Mouse (Mus musculus): ENCODE data around the gene Timeless. TPM values are rescaled to one million over a fixed set of nuclear protein-coding genes. Genes with fewer than 3 reads are reported as not detected.

The Timeless gene
- 6.6 and 6.7 TPM in 2 replicates for polyA plus RNA-seq (2012; rRNA removed)

DNA sequence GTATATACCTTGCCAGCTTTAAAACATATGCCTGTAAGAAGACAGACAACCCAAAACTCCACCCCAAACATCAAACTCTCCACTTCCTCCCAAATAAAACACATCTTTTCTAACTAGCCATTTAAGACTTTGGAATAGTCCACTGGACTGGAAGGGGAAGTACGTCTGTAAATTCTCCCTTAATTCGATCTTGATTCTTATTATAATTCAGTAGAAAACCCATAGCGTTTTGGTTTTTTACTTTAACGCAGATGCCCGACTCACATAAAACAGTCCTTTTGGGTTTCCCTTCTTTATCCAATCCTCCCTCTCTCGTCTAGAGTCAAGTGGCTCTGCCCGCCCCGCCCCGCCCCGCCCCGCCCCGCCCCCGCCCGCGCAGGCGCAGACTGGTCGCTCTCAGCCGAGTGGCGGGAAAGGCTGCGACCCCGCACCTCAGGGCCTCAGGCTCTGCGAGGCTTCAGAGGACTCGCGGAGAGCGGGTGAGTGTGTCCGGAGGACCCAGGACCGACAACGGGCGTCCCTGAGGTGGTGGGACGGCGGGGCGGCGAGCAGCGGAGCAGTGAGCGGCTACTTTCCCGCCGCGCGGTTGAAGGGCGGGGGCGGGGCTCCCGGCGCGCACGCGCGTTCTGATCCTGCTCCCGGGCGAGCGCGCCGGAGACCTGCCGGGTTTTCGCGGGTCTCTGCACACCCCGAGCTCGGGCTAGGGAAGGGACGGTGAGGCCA is at the start of gene Timeless:
Gene Timeless, plus strand, starts transcription at position 369 of the 723 bp plus-strand sequence.

GRCm38 (mm10) chr10:128194024-128194550 is 37.8 kb upstream of the Timeless start, which contains the start of gene Gls2:
Gene Gls2 (plus strand): TSS chr10:128194457.

GRCm38 (mm10) chr10:128211390-128212108 is 20.3 kb upstream of the Timeless start, which contains the start of gene Spryd4:
Gene Spryd4 (minus strand): TSS chr10:128211807.

DNA sequence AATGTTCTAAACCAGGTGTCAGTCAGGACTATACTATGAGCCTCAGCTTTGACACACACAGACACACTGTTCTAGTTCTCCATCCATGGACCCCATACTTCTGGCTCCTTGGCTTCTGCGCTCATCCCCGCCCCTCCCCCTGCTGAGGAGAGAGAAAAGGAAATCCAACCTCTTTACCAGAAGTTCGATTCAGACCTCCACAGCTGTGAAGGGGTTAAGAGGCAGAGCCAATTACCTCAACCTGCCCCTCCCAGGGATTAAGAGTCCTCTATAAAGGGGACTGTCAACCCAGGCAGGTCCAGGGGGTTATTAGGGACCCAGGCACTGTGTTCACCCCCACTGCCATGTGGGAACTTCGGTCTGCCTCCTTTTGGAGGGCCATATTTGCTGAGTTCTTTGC is 6.3 kb upstream of the Timeless start, which contains the start of gene Mip:
Gene Mip, plus strand, starts transcription at position 301 of the 400 bp plus-strand sequence.

GRCm38 (mm10) chr10:128253677-128254255 is 21.9 kb downstream of the Timeless start, which contains the start of gene Apon:
Gene Apon (plus strand): TSS chr10:128254096.

DNA sequence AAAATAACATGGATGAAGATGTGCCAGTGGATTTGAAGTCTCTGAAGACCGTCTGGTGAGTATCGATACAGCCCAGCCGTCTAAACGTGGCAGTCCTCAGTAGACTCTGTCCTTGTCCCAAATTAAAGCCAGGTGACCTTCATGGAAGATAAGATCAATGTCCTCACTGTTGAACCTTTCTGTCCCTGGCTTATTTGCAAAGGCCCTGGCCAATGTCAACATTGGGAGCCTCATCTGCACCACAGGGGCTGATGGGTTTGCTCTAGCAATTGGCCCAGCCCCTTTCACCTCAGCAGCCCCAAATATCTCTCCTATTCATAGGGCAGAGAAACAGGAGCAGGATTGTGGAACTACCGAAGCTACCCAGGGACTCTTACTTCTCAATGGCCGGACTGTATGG is 36.5 kb downstream of the Timeless start, which contains the start of gene Apof:
Gene Apof, plus strand, starts transcription at position 301 of the 400 bp plus-strand sequence.

DNA sequence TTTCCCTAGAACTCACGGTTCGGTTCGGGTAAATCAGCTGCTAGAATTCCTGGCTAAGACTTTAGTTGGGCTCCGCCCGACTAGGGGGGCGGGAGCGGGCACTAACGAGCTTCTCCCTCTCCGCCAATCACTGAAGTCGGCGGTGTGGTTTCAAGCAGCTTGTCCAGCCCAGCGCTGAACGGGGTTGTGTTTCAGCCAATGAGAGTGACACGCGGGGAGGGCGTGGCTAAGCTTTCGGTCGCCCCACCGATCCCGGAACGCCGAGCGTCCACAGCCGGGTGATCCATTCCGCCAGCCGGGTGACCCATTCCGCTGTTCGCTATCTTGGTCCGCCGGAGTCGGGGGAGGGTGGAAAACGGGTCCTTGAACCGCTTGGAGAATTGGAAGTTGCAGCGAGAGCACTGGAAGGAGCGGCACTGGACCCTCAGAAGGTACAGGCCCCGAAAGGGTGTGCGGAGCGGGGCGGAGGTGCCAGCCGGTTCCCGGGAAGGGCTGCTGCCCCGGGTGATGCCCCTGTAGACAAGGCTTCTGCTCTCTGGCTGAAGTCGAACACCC is 38.5 kb downstream of the Timeless start, which contains the start of gene Stat2:
Gene Stat2, plus strand, starts transcription at position 273 of the 555 bp plus-strand sequence.

DNA sequence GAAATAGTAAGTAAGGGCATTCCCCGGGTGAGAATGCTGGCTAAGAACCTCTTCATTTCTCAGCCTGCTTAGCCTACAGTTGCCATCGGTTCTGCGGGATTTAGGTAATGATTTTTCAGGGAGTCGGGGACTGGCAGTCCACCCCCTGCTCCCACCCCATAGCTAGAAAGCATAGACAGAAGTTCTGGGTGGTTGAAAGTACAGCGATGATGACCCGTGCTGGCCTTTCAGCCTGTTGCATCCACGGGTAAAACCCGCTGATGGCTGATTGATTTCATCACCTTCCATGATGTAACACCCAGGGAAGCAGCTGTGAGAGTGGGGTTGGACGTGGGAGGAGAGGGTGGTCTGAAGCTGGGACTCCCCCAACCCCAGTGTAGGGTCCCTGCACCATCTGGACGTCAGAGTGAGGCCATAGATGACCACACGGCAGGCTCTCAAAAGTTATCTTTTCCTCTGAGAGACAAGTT is 66.9 kb downstream of the Timeless start, which contains the start of gene Il23a:
Gene Il23a, minus strand, starts transcription at position 51 of the 470 bp plus-strand sequence.

Other genes starting within 250 kb of the Timeless start
- gene Hsd17b6, start 224.5 kb upstream of the Timeless start, polyA plus RNA-seq (2012; rRNA removed), result 9.3 and 13.8 TPM in 2 replicates
- gene Prim1, start 216.9 kb upstream of the Timeless start, polyA plus RNA-seq (2012; rRNA removed), result 18.7 and 20.6 TPM in 2 replicates
- 282 TPM in 2 replicates for gene Naca, start 196.5 kb upstream of the Timeless start, polyA plus RNA-seq (2012; rRNA removed)
- gene Ptges3, start 173.1 kb upstream of the Timeless start, polyA plus RNA-seq (2012; rRNA removed), result 30.8 and 34.7 TPM in 2 replicates
- 1,169 and 1,252 TPM in 2 replicates for gene Atp5b, start 148.8 kb upstream of the Timeless start, polyA plus RNA-seq (2012; rRNA removed)
- gene Baz2a, start 140.5 kb upstream of the Timeless start, polyA plus RNA-seq (2012; rRNA removed), result 8.8 and 10.8 TPM in 2 replicates
- gene Rbms2, start 51.8 kb upstream of the Timeless start, polyA plus RNA-seq (2012; rRNA removed), result 13.5 and 14.2 TPM in 2 replicates
- 50.2 and 50.4 TPM in 2 replicates for gene Gls2, start 37.6 kb upstream of the Timeless start, polyA plus RNA-seq (2012; rRNA removed)
- gene Spryd4, start 20.3 kb upstream of the Timeless start, polyA plus RNA-seq (2012; rRNA removed), result 34.1 and 34.9 TPM in 2 replicates
- 0.01 TPM in 1 of 2 replicates, not detected in the other for gene Mip, start 6.2 kb upstream of the Timeless start, polyA plus RNA-seq (2012; rRNA removed)
- gene Apon, start 22.0 kb downstream of the Timeless start, polyA plus RNA-seq (2012; rRNA removed), result 13.0 and 18.7 TPM in 2 replicates
- gene Apof, start 36.6 kb downstream of the Timeless start, polyA plus RNA-seq (2012; rRNA removed), result 813 and 951 TPM in 2 replicates
- gene Stat2, start 38.5 kb downstream of the Timeless start, polyA plus RNA-seq (2012; rRNA removed), result 20.6 and 23.1 TPM in 2 replicates
- gene Il23a, start 66.7 kb downstream of the Timeless start, polyA plus RNA-seq (2012; rRNA removed), result 0.03 and 0.06 TPM in 2 replicates
- gene Pan2, start 71.3 kb downstream of the Timeless start, polyA plus RNA-seq (2012; rRNA removed), result 13.6 and 15.8 TPM in 2 replicates
- gene Cnpy2, start 90.4 kb downstream of the Timeless start, polyA plus RNA-seq (2012; rRNA removed), result 57.3 and 69.2 TPM in 2 replicates
- gene Cs, start 105.7 kb downstream of the Timeless start, polyA plus RNA-seq (2012; rRNA removed), result 59.5 and 64.0 TPM in 2 replicates
- gene Coq10a, start 136.9 kb downstream of the Timeless start, polyA plus RNA-seq (2012; rRNA removed), result 10.3 and 10.8 TPM in 2 replicates
- gene Ankrd52, start 145.1 kb downstream of the Timeless start, polyA plus RNA-seq (2012; rRNA removed), result 4.4 and 6.2 TPM in 2 replicates
- gene Slc39a5, start 169.2 kb downstream of the Timeless start, polyA plus RNA-seq (2012; rRNA removed), result 99.5 and 112 TPM in 2 replicates
- 16.8 and 18.7 TPM in 2 replicates for gene Nabp2, start 179.4 kb downstream of the Timeless start, polyA plus RNA-seq (2012; rRNA removed)
- gene Rnf41, start 179.6 kb downstream of the Timeless start, polyA plus RNA-seq (2012; rRNA removed), result 7.0 and 8.3 TPM in 2 replicates
- 25.6 and 31.2 TPM in 2 replicates for gene Smarcc2, start 227.2 kb downstream of the Timeless start, polyA plus RNA-seq (2012; rRNA removed)

Data from liver, embryonic 18 days (tissue).